Mouse (Mus musculus): ENCODE measurements at regions not wholly inside any gene's neighbourhood (a gene's known extent, or its start where the extent isn't known, plus 50 kb on each side); places are given as distances from the start of the nearest gene placed in this dataset.
A peak's percentile ranks its signal among the peaks of the same experiment; 100 is the strongest.

- DNase-seq = no peak
Observed at GRCm38 (mm10) chr8:25331161-25331776, 507.1 kb upstream of the Adam5 start.

- no peak for DNase-seq
Observed at GRCm38 (mm10) chr8:25329791-25330190, 505.6 kb upstream of the Adam5 start.

GRCm38 (mm10) chr8:25328318-25328717 lies 504.1 kb upstream of the Adam5 start:
- no peak for DNase-seq

GRCm38 (mm10) chr8:25326930-25327329 lies 502.8 kb upstream of the Adam5 start:
- no peak for DNase-seq

GRCm38 (mm10) chr8:25326257-25326656 lies 502.1 kb upstream of the Adam5 start:
- DNase-seq = peak; percentile 75 to 86

- no peak for DNase-seq
Observed at GRCm38 (mm10) chr8:25324731-25325130, 500.6 kb upstream of the Adam5 start.

GRCm38 (mm10) chr8:25323643-25324420 lies 499.7 kb upstream of the Adam5 start:
- no peak for DNase-seq

GRCm38 (mm10) chr8:25316383-25316782 lies 492.2 kb upstream of the Adam5 start:
- DNase-seq = no peak

GRCm38 (mm10) chr8:25311811-25312533 lies 487.8 kb upstream of the Adam5 start:
- no peak for DNase-seq

- no peak for DNase-seq
Observed at GRCm38 (mm10) chr8:25307956-25308355, 483.8 kb upstream of the Adam5 start.

GRCm38 (mm10) chr8:25307511-25307910 lies 483.3 kb upstream of the Adam5 start:
- no peak for DNase-seq

GRCm38 (mm10) chr8:25306769-25307491 lies 482.8 kb upstream of the Adam5 start:
- peak; percentile 26 to 54 for DNase-seq

Data from cerebellum, postnatal 10 days (tissue).